Mouse (Mus musculus): Measurements from ENCODE around the gene Pacrg.

The Pacrg gene

GRCm38 (mm10) chr17:10549825-10550224, 290.3 kb downstream of the Pacrg start:
- DNase-seq (ENCODE audit: low spot score): no peak

- DNase-seq (ENCODE audit: low spot score): no peak
These were observed 291.1 kb downstream of the Pacrg start for GRCm38 (mm10) chr17:10548969-10549368.

- no peak for DNase-seq (ENCODE audit: low spot score)
These were observed 299.3 kb downstream of the Pacrg start for GRCm38 (mm10) chr17:10540772-10541171.

GRCm38 (mm10) chr17:10534206-10534605, 305.9 kb downstream of the Pacrg start:
- no peak for DNase-seq (ENCODE audit: low spot score)

- no peak for DNase-seq (ENCODE audit: low spot score)
These were observed 306.6 kb downstream of the Pacrg start for GRCm38 (mm10) chr17:10533461-10533860.

- DNase-seq (ENCODE audit: low spot score): peak; percentile 7
These were observed 309.1 kb downstream of the Pacrg start for GRCm38 (mm10) chr17:10531024-10531423.

GRCm38 (mm10) chr17:10529329-10529955, 310.7 kb downstream of the Pacrg start:
- no peak for DNase-seq (ENCODE audit: low spot score)

- no peak for DNase-seq (ENCODE audit: low spot score)
These were observed 318.8 kb downstream of the Pacrg start for GRCm38 (mm10) chr17:10521282-10521681.

- no peak for DNase-seq (ENCODE audit: low spot score)
These were observed 320.5 kb downstream of the Pacrg start for GRCm38 (mm10) chr17:10519506-10520155.

- DNase-seq (ENCODE audit: low spot score): no peak
These were observed 325.3 kb downstream of the Pacrg start for GRCm38 (mm10) chr17:10514812-10515211.

GRCm38 (mm10) chr17:10510913-10511759, 329.0 kb downstream of the Pacrg start:
- DNase-seq (ENCODE audit: low spot score): no peak

- DNase-seq (ENCODE audit: low spot score): no peak
These were observed 329.6 kb downstream of the Pacrg start for GRCm38 (mm10) chr17:10510467-10510866.

- no peak for DNase-seq (ENCODE audit: low spot score)
These were observed 332.0 kb downstream of the Pacrg start for GRCm38 (mm10) chr17:10508088-10508487.

- DNase-seq (ENCODE audit: low spot score): no peak
These were observed 332.6 kb downstream of the Pacrg start for GRCm38 (mm10) chr17:10507466-10507865.

- no peak for DNase-seq (ENCODE audit: low spot score)
These were observed 333.2 kb downstream of the Pacrg start for GRCm38 (mm10) chr17:10506896-10507295.

- DNase-seq (ENCODE audit: low spot score): peak; percentile 29
These were observed 338.7 kb downstream of the Pacrg start for GRCm38 (mm10) chr17:10501439-10501838.

GRCm38 (mm10) chr17:10500795-10501432, 339.2 kb downstream of the Pacrg start:
- DNase-seq (ENCODE audit: low spot score): peak; percentile 73

- peak; percentile 47 for DNase-seq (ENCODE audit: low spot score)
These were observed 341.0 kb downstream of the Pacrg start for GRCm38 (mm10) chr17:10498935-10499655.

- no peak for DNase-seq (ENCODE audit: low spot score)
These were observed 342.2 kb downstream of the Pacrg start for GRCm38 (mm10) chr17:10497781-10498420.

- DNase-seq (ENCODE audit: low spot score): no peak
These were observed 344.0 kb downstream of the Pacrg start for GRCm38 (mm10) chr17:10496066-10496465.

- no peak for DNase-seq (ENCODE audit: low spot score)
These were observed 344.5 kb downstream of the Pacrg start for GRCm38 (mm10) chr17:10495588-10495987.
